Comparison of ENCODE assay signal across 8 mouse cellular contexts in genomic region chr12:100187756-100188430, GRCm38 (mm10). TPM values are rescaled to one million over a fixed set of nuclear protein-coding genes. Genes with fewer than 3 reads are reported as not detected.
A peak's percentile ranks its signal among the peaks of the same experiment; 100 is the strongest.
DNase-seq lines count a peak whose midpoint lies in the region; ATAC-seq and TF ChIP-seq lines count a peak whose summit lies in the region.

No protein-coding gene starts in this region.

- ATAC-seq in hindbrain, embryonic 14.5 days (ENCODE audit: low FRiP score), result no peak
- ATAC-seq in neural tube, embryonic 13.5 days (ENCODE audit: low read depth), result peak; percentile 2

- H3K27ac ChIP-seq in hindbrain, embryonic 14.5 days, result peak overlapping the region; percentile 100
- peak overlapping the region; percentile 69 for H3K27ac ChIP-seq in liver, adult 2 months (replicated peaks; ENCODE audit: insufficient read depth, low read depth, low read length)
- peak overlapping the region; percentile 100 for H3K27ac ChIP-seq in neural tube, embryonic 13.5 days (replicated peaks)

- H3K36me3 ChIP-seq in hindbrain, embryonic 14.5 days (replicated peaks; ENCODE audit: control insufficient read depth, insufficient read depth), result no peaks in the 10 kb centered on the region
- H3K36me3 ChIP-seq in liver, adult 2 months (ENCODE audit: control insufficient read depth, insufficient read depth, low read length), result no peaks in the 10 kb centered on the region
- H3K36me3 ChIP-seq in neural tube, embryonic 13.5 days, result no peaks in the 10 kb centered on the region

- DNase-seq in adrenal gland, adult 2 months, result peak; percentile 57
- DNase-seq in adrenal gland, postnatal 4 days (ENCODE audit: low spot score in 2 of 2), result no peak
- DNase-seq in B cell, adult 2 months, result peak; percentile 60 to 63
- DNase-seq in embryo, embryonic 11 days, result peak; percentile 56
- peak; percentile 44 for DNase-seq in hindbrain, embryonic 14.5 days (ENCODE audit: low spot score)
- peak; percentile 51 for DNase-seq in liver, adult 2 months (ENCODE audit: extremely low read depth, low read depth, low spot score)
- DNase-seq in right cerebral cortex, postnatal 36 days (ENCODE audit: low spot score in 2 of 2), result no peak

- peak overlapping the region; percentile 87 for H3K4me2 ChIP-seq in hindbrain, embryonic 14.5 days (replicated peaks)
- H3K4me2 ChIP-seq in neural tube, embryonic 13.5 days, result peak overlapping the region; percentile 83

- TF ChIP-seq CTCF in liver, adult 2 months (IDR thresholded peaks at IDR 0.05; ENCODE audit: low read depth, low read length), result no peak

- TF ChIP-seq POLR2A in liver, adult 2 months (IDR thresholded peaks at IDR 0.05; ENCODE audit: extremely low read depth, insufficient read depth, low read length), result no peak

- no peaks in the 10 kb centered on the region for H3K27me3 ChIP-seq in hindbrain, embryonic 14.5 days (ENCODE audit: control insufficient read depth, insufficient read depth, low read length)
- no peaks in the 10 kb centered on the region for H3K27me3 ChIP-seq in liver, adult 2 months (ENCODE audit: control insufficient read depth, insufficient read depth, low read length)
- H3K27me3 ChIP-seq in neural tube, embryonic 13.5 days, result no peaks in the 10 kb centered on the region

- no peaks in the 10 kb centered on the region for H3K79me2 ChIP-seq in liver, adult 2 months (ENCODE audit: control insufficient read depth, insufficient read depth, low read length)

- H3K4me3 ChIP-seq in hindbrain, embryonic 14.5 days (replicated peaks; ENCODE audit: low read length), result peak overlapping the region; percentile 61
- H3K4me3 ChIP-seq in liver, adult 2 months (ENCODE audit: insufficient read depth, low read depth, low read length), result peak overlapping the region; percentile 62
- peak overlapping the region; percentile 58 for H3K4me3 ChIP-seq in neural tube, embryonic 13.5 days

- H3K9ac ChIP-seq in hindbrain, embryonic 14.5 days, result peak overlapping the region; percentile 76
- peak overlapping the region; percentile 73 for H3K9ac ChIP-seq in liver, adult 2 months (ENCODE audit: low read depth, low read length)
- peak overlapping the region; percentile 76 for H3K9ac ChIP-seq in neural tube, embryonic 13.5 days

- no peaks in the 10 kb centered on the region for H3K9me3 ChIP-seq in hindbrain, embryonic 14.5 days (ENCODE audit: control insufficient read depth, low read length)
- H3K9me3 ChIP-seq in neural tube, embryonic 13.5 days, result 0 out of 2 replicates have a peak, but pooled peaks cover 3% of the 10 kb centered on the region

- 0 out of 2 replicates have a peak, but pooled peaks cover 12% of the 10 kb centered on the region for H3K4me1 ChIP-seq in hindbrain, embryonic 14.5 days (replicated peaks; ENCODE audit: control insufficient read depth, insufficient read depth, low read length)
- peaks cover 7% of the 10 kb centered on the region for H3K4me1 ChIP-seq in liver, adult 2 months (ENCODE audit: control insufficient read depth, insufficient read depth, low read length)
- H3K4me1 ChIP-seq in neural tube, embryonic 13.5 days (replicated peaks), result peaks cover 22% of the 10 kb centered on the region

- WGBS in hindbrain, embryonic 14.5 days, result 1% methylated on average over 29 of the region's 29 CpGs
- WGBS in liver, adult 2 months, result 2% methylated on average over 29 of the region's 29 CpGs
- WGBS in neural tube, embryonic 13.5 days, result 2% methylated on average over 29 of the region's 29 CpGs

RNA-seq across cellular contexts. Expression of gene Calm1, which starts 11.3 kb away (rescaled TPM):
- 100 to 1,000 TPM; 404 to 437 TPM for total RNA-seq in adrenal gland, adult 2 months (2021)
- 370 and 455 TPM in 2 replicates for polyA plus RNA-seq in adrenal gland, adult 2 months (2012; rRNA removed)
- total RNA-seq in adrenal gland, postnatal 4 days (2021), result 100 to 1,000 TPM; 373 to 429 TPM
- 2,705 and 2,824 TPM in 2 replicates for polyA plus RNA-seq in hindbrain, embryonic 14.5 days (2014; fragmentation: Nextera tagmentation; extraction: Ambion mirVana)
- 117 and 123 TPM in 2 replicates for total RNA-seq in liver, adult 2 months (2014; rRNA removed)
- polyA plus RNA-seq in liver, adult 2 months (2012; rRNA removed), result 114 and 119 TPM in 2 replicates
- 2,474 and 2,486 TPM in 2 replicates for polyA plus RNA-seq in neural tube, embryonic 13.5 days (2015; fragmentation: Nextera tagmentation; extraction: Ambion mirVana)

RNA-seq across cellular contexts. Expression of gene Nrde2, which starts 28.4 kb away (rescaled TPM):
- total RNA-seq in adrenal gland, adult 2 months (2021), result 10 to 100 TPM; 12.8 to 17.2 TPM
- 4.6 and 4.8 TPM in 2 replicates for polyA plus RNA-seq in adrenal gland, adult 2 months (2012; rRNA removed)
- 10 to 100 TPM; 30.7 to 32.5 TPM for total RNA-seq in adrenal gland, postnatal 4 days (2021)
- polyA plus RNA-seq in hindbrain, embryonic 14.5 days (2014; fragmentation: Nextera tagmentation; extraction: Ambion mirVana), result 12.0 and 14.0 TPM in 2 replicates
- 6.8 and 8.1 TPM in 2 replicates for total RNA-seq in liver, adult 2 months (2014; rRNA removed)
- polyA plus RNA-seq in liver, adult 2 months (2012; rRNA removed), result 3.4 and 4.5 TPM in 2 replicates
- polyA plus RNA-seq in neural tube, embryonic 13.5 days (2015; fragmentation: Nextera tagmentation; extraction: Ambion mirVana), result 11.5 and 11.8 TPM in 2 replicates

Comparison
In these comparisons a context has a peak if more than half of its experiments do, and no peak if none do; other contexts are left out.
1. DNase-seq: peak in adrenal gland, adult 2 months (single experiment), B cell, adult 2 months (2 of 2), embryo, embryonic 11 days (single experiment), hindbrain, embryonic 14.5 days (single experiment) and liver, adult 2 months (single experiment); none in adrenal gland, postnatal 4 days (0 of 2) and right cerebral cortex, postnatal 36 days (0 of 2).
2. Peak in every context shown above with its lines, with median percentiles within 50 percentile points of each other: H3K27ac ChIP-seq, H3K4me3 ChIP-seq and H3K9ac ChIP-seq.